Comparison of ENCODE assay signal across 17 mouse cellular contexts in genomic region chr13:30765906-30766305, GRCm38 (mm10). TPM values are rescaled to one million over a fixed set of nuclear protein-coding genes. Genes with fewer than 3 reads are reported as not detected.
"Had no signal": no experiment of that assay in that cellular context is flagged by ENCODE, and none has a peak within 500 bp of the region (broad histone marks: within the 10 kb centered on the region; RNA-seq: fewer than 3 reads in every experiment).

No protein-coding gene starts in this region.

- H3K4me3 ChIP-seq: intestine, embryonic 15.5 days; kidney, embryonic 15.5 days; limb, embryonic 12.5 days; liver, embryonic 13.5 days; lung, embryonic 15.5 days; midbrain, embryonic 13.5 days; myocyte; neural tube, embryonic 15.5 days; stomach, embryonic 15.5 days had no signal

- H3K27me3 ChIP-seq: intestine, embryonic 15.5 days; kidney, embryonic 15.5 days; limb, embryonic 12.5 days; liver, embryonic 13.5 days; lung, embryonic 15.5 days; midbrain, embryonic 13.5 days; neural tube, embryonic 15.5 days; stomach, embryonic 15.5 days had no signal

- H3K27ac ChIP-seq: intestine, embryonic 15.5 days; kidney, embryonic 15.5 days; limb, embryonic 12.5 days; liver, embryonic 13.5 days; lung, embryonic 15.5 days; midbrain, embryonic 13.5 days; neural tube, embryonic 15.5 days; stomach, embryonic 15.5 days had no signal

- H3K4me1 ChIP-seq: intestine, embryonic 15.5 days; kidney, embryonic 15.5 days; limb, embryonic 12.5 days; liver, embryonic 13.5 days; midbrain, embryonic 13.5 days; neural tube, embryonic 15.5 days; stomach, embryonic 15.5 days had no signal

- H3K36me3 ChIP-seq: intestine, embryonic 15.5 days; kidney, embryonic 15.5 days; limb, embryonic 12.5 days; liver, embryonic 13.5 days; lung, embryonic 15.5 days; midbrain, embryonic 13.5 days; neural tube, embryonic 15.5 days; stomach, embryonic 15.5 days had no signal

- DNase-seq: kidney, adult 2 months; kidney, postnatal 14 days; liver; liver, embryonic 13.5 days; liver, postnatal 0 days; lung, postnatal 36 days; right cerebral cortex, adult 18-20 months; right cerebral cortex, postnatal 25 days had no signal

RNA-seq across cellular contexts. Expression of gene Irf4, which starts 16.9 kb away (rescaled TPM):
- polyA plus RNA-seq: limb, embryonic 12.5 days; neural tube, embryonic 11.5 days had no signal
